Mouse (Mus musculus) cerebellum, adult 2 months (tissue): Measurements from ENCODE around the gene Olfr1256. TPM values are rescaled to one million over a fixed set of nuclear protein-coding genes. Genes with fewer than 3 reads are reported as not detected.

Source experiments
- DNase-seq, 2 experiments: peaks; one replicate each; pipeline ENCODE4 v3.0.0; 2021
- H3K27ac ChIP-seq: fragments of 200-500 bp; 2 replicates; pipeline ENCODE4 v1.5.1; 2012; ENCODE audit warnings: low read length, control low read depth, inconsistent platforms; ENCODE audit not compliant: insufficient read depth
- H3K27me3 ChIP-seq: fragments of 200-500 bp; 2 replicates; pipeline ENCODE4 v1.6.1; 2012; ENCODE audit warnings: inconsistent platforms, mild to moderate bottlenecking, low read length, moderate library complexity; ENCODE audit not compliant: control insufficient read depth, insufficient read depth
- H3K4me1 ChIP-seq: fragments of 200-500 bp; 2 replicates; pipeline ENCODE4 v1.6.1; 2011; ENCODE audit warnings: low read length; ENCODE audit not compliant: control insufficient read depth, insufficient read depth
- H3K4me3 ChIP-seq: fragments of 200-500 bp; replicated peaks from 2 replicates; pipeline ENCODE3; 2011; ENCODE audit warnings: mild to moderate bottlenecking, low read depth, low read length, control low read depth; ENCODE audit not compliant: insufficient read depth
- CTCF ChIP-seq: fragments of 200-500 bp; IDR thresholded peaks from 2 replicates; pipeline ENCODE4 v1.5.1; 2011; ENCODE audit warnings: low read depth, mild to moderate bottlenecking, control low read depth, low read length, moderate library complexity, borderline replicate concordance; ENCODE audit not compliant: insufficient read depth
- POLR2A ChIP-seq: fragments of 200-500 bp; IDR thresholded peaks from 2 replicates; pipeline ENCODE4 v1.6.1; 2011; ENCODE audit warnings: low read length, control low read depth, borderline replicate concordance; ENCODE audit not compliant: insufficient read depth
- polyA plus RNA-seq: library from polyadenylated mRNA; depleted of rRNA; stranded (reverse); fragments of >200 nt; gene quantifications from 2 replicates; pipeline ENCODE4 v1.2.3, GENCODE M21; 2012; rRNA removed

Gene Olfr1256
- polyA plus RNA-seq, 1 experiment, result not detected

- TF ChIP-seq CTCF (no peak), POLR2A (no peak)
- Histone ChIP-seq H3K27me3 (no peaks in the 10 kb centered on the region), H3K4me3 (no peak within 1 kb of the TSS), H3K27ac (no peak within 1 kb of the TSS), H3K4me1 (no peaks in the 10 kb centered on the region)
- DNase-seq, result no peak
These were observed 47.8 kb downstream of the Olfr1256 start, which contains the start of gene Olfr1254 for GRCm38 (mm10) chr2:89793519-89793918. Olfr1254 (minus strand) TSS chr2:89793619.

Other genes with a start within 250 kb of the Olfr1256 start
- gene Olfr1246, start 248.4 kb downstream of the Olfr1256 start, polyA plus RNA-seq, result not detected in 2 replicates
- gene Olfr1247, start 227.4 kb downstream of the Olfr1256 start, polyA plus RNA-seq, result 0.02 TPM in 1 of 2 replicates, not detected in the other
- gene Olfr1248, start 223.3 kb downstream of the Olfr1256 start, polyA plus RNA-seq, result not detected in 2 replicates
- gene Olfr1249, start 206.6 kb downstream of the Olfr1256 start, polyA plus RNA-seq, result not detected in 2 replicates
- not detected in 2 replicates for gene Olfr1250, start 180.1 kb downstream of the Olfr1256 start, polyA plus RNA-seq
- not detected in 2 replicates for gene Olfr1251, start 169.6 kb downstream of the Olfr1256 start, polyA plus RNA-seq
- gene Olfr1252, start 116.5 kb downstream of the Olfr1256 start, polyA plus RNA-seq, result not detected in 2 replicates
- gene Olfr1253, start 84.5 kb downstream of the Olfr1256 start, polyA plus RNA-seq, result not detected in 2 replicates
- not detected in 2 replicates for gene Olfr1254, start 47.9 kb downstream of the Olfr1256 start, polyA plus RNA-seq
- gene Olfr1255, start 29.5 kb downstream of the Olfr1256 start, polyA plus RNA-seq, result not detected in 2 replicates
- gene Olfr48, start 6.7 kb upstream of the Olfr1256 start, polyA plus RNA-seq, result not detected in 2 replicates
- not detected in 2 replicates for gene Olfr1257, start 36.9 kb upstream of the Olfr1256 start, polyA plus RNA-seq
- not detected in 2 replicates for gene Olfr1258, start 85.8 kb upstream of the Olfr1256 start, polyA plus RNA-seq
- gene Olfr1259, start 107.1 kb upstream of the Olfr1256 start, polyA plus RNA-seq, result not detected in 2 replicates
- gene Olfr1260, start 132.8 kb upstream of the Olfr1256 start, polyA plus RNA-seq, result not detected in 2 replicates
- not detected in 2 replicates for gene Olfr1261, start 149.7 kb upstream of the Olfr1256 start, polyA plus RNA-seq
- gene Olfr1262, start 158.6 kb upstream of the Olfr1256 start, polyA plus RNA-seq, result not detected in 2 replicates
- gene Olfr1263, start 170.6 kb upstream of the Olfr1256 start, polyA plus RNA-seq, result not detected in 2 replicates
- not detected in 2 replicates for gene Olfr1264, start 184.0 kb upstream of the Olfr1256 start, polyA plus RNA-seq
- not detected in 2 replicates for gene Olfr1265, start 193.8 kb upstream of the Olfr1256 start, polyA plus RNA-seq
- gene Olfr140, start 222.0 kb upstream of the Olfr1256 start, polyA plus RNA-seq, result not detected in 2 replicates